Mouse (Mus musculus) MEL (cell line): ENCODE measurements around the gene Adamts2.

ENCODE experiments used
- CHD1 ChIP-seq: IDR thresholded peaks from 2 replicates; pipeline ENCODE4 v1.6.1; 2012; ENCODE audit warnings: low read depth, mild to moderate bottlenecking, inconsistent platforms, low read length, improper control_type of control experiment
- CTCF ChIP-seq, 3 experiments: IDR thresholded peaks in 2 of 3; conservative IDR thresholded peaks in 1 of 3; 2 replicates each; pipeline ENCODE4 v1.5.1; 2011 to 2012; ENCODE audit warnings: low read length in 3 of 3, low read depth in 2 of 3, mild to moderate bottlenecking in 2 of 3, improper control_type of control experiment in 1 of 3, inconsistent platforms in 1 of 3, mixed read lengths in 1 of 3, moderate library complexity in 1 of 3; ENCODE audit not compliant: control insufficient read depth in 1 of 3, insufficient read depth in 1 of 3, poor library complexity in 1 of 3, severe bottlenecking in 1 of 3
- EP300 ChIP-seq, 2 experiments: IDR thresholded peaks; 2 replicates each; pipeline ENCODE4 v1.6.1; 2011; ENCODE audit warnings: improper control_type of control experiment in 2 of 2, low read length in 2 of 2, low read depth in 1 of 2, mild to moderate bottlenecking in 1 of 2
- POLR2A ChIP-seq, 2 experiments: IDR thresholded peaks; 2 replicates each; pipeline ENCODE4 v1.6.1; 2011 to 2012; ENCODE audit warnings: low read length in 2 of 2, mild to moderate bottlenecking in 2 of 2, control low read depth in 1 of 2, improper control_type of control experiment in 1 of 2, low read depth in 1 of 2, moderate library complexity in 1 of 2; ENCODE audit not compliant: control insufficient read depth in 1 of 2, insufficient read depth in 1 of 2, poor library complexity in 1 of 2
- TCF12 ChIP-seq: IDR thresholded peaks from 2 replicates; pipeline ENCODE4 v1.6.1; 2014; ENCODE audit warnings: low read depth, mild to moderate bottlenecking, inconsistent platforms, low read length, improper control_type of control experiment, moderate library complexity

GRCm38 (mm10) chr11:50715091-50715490 is 113.2 kb downstream of the Adamts2 start:
- TF ChIP-seq CTCF (IDR thresholded peaks at IDR 0.05 in 2 of 3, conservative IDR thresholded peaks at IDR 0.05 in 1 of 3; ENCODE audit: control insufficient read depth in 1 of 3, insufficient read depth in 1 of 3, low read depth in 2 of 3, low read length in 3 of 3, poor library complexity in 1 of 3, severe bottlenecking in 1 of 3) (no peak), CHD1 (no peak), TCF12 (no peak), POLR2A (IDR thresholded peaks at IDR 0.05; ENCODE audit: control insufficient read depth in 1 of 2, insufficient read depth in 1 of 2, low read depth in 1 of 2, low read length in 2 of 2, poor library complexity in 1 of 2) (no peak), EP300 (IDR thresholded peaks at IDR 0.05; ENCODE audit: low read depth in 1 of 2, low read length in 2 of 2) (no peak)
